Mouse (Mus musculus): Measurements from ENCODE around the gene Slc25a23. TPM values are rescaled to one million over a fixed set of nuclear protein-coding genes. Genes with fewer than 3 reads are reported as not detected.
"Not testable (repeated sequence)": the region's sequence is repeated elsewhere in the genome, so short reads cannot be mapped to it uniquely, and the experiment has no call there.

Gene Slc25a23
- polyA plus RNA-seq, 1 experiment from 2014 or later: 8.6 TPM

DNA sequence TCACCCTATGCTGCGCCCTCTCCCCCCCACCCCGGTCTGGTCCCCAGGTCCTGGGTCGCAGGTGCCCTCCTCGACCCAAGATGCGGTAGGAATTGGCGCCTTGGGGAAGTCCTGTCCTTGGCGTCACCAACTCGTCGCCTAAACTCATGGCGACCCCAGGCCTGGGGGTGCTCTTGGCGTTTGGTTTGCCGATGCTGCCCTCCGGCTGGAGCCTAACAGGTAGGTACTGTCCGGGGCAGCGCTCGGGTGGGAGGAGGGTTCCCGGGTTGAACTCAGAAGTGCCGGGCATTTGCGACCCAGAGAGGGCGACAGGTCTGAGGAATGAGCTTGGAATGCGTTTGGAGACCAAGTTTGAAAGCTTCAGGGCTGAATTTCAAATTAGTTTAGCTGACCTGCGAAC, 2.9 kb upstream of the Slc25a23 start:
- peaks cover 71% of the 10 kb centered on the region for H3K27me3 ChIP-seq (ENCODE audit: insufficient read depth, poor library complexity, severe bottlenecking)
- H3K4me1 ChIP-seq: peaks cover 35% of the 10 kb centered on the region
- H3K4me3 ChIP-seq: peak overlapping the region; percentile 51
- H3K27ac ChIP-seq: no peak overlapping the region
- DNase-seq (ENCODE audit: low spot score): no peak
- WGBS: 1% methylated on average over 22 of the region's 22 CpGs
- no peaks in the 10 kb centered on the region for H3K9me3 ChIP-seq
- H3K36me3 ChIP-seq: no peaks in the 10 kb centered on the region

DNA sequence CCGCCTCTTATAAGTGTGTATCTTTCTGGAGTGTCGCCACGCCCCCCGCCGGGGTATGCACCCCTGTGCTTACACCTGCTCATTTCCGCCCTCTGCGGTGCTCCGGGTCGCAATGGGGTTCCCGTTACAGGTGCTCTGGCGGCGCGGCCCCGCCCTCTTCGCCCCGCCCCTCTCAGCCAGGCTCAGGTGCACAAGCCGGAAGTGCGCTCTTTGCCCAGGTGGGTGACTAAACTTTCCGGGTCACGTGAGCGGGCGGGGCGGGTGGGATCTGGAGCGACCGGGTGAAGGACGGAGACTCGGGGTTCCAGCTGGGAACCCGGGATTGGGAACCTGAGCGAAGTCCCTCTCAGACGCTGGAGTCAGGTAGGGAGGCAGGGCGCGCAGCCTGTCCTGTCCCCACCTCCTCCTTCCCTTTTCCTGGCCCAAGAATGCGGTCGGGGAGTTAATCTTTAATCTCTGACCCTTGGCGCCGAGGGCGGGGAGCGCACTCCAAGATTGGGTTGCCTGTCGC, 2.4 kb upstream of the Slc25a23 start:
- Histone ChIP-seq H3K4me3 (peak overlapping the region; percentile 51), H3K4me1 (peaks cover 35% of the 10 kb centered on the region), H3K36me3 (peaks cover 3% of the 10 kb centered on the region), H3K27ac (no peak overlapping the region), H3K9me3 (no peaks in the 10 kb centered on the region), H3K27me3 (ENCODE audit: insufficient read depth, poor library complexity, severe bottlenecking) (peaks cover 67% of the 10 kb centered on the region)
- WGBS: under 1% methylated on average over 39 of the region's 39 CpGs
- no peak for DNase-seq (ENCODE audit: low spot score)

DNA sequence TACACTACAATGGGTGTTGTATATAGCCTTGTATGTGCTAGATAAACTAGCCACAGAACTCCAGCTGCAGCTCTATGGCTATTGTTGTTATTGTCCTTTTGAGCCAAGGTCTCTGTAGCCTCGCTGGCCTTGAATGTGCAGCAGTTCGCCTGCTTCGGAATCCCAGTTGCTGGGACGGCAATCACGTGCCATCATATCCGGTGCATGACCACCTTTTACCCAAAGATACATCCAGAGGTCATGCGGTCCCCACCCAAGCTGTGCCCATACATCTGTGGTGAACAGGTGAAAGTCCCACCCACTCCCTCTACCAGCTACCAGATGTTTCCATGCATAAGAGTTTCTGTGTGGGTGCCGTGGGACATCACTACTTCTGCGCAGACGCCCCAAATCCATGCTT, 1.4 kb upstream of the Slc25a23 start:
- H3K27me3 ChIP-seq (ENCODE audit: insufficient read depth, poor library complexity, severe bottlenecking): peaks cover 58% of the 10 kb centered on the region
- peaks cover 35% of the 10 kb centered on the region for H3K4me1 ChIP-seq
- DNase-seq (ENCODE audit: low spot score): no peak
- peak overlapping the region; percentile 88; the same call in 1 of the 2 replicates for H3K4me3 ChIP-seq
- no peaks in the 10 kb centered on the region for H3K9me3 ChIP-seq
- H3K27ac ChIP-seq: no peak overlapping the region
- WGBS: 45% methylated on average over 10 of the region's 10 CpGs
- H3K36me3 ChIP-seq: peaks cover 9% of the 10 kb centered on the region

GRCm38 (mm10) chr17:57060231-57060801, 653 bp upstream of the Slc25a23 start:
- Histone ChIP-seq H3K27ac (peak overlapping the region; percentile 88), H3K4me1 (peaks cover 35% of the 10 kb centered on the region), H3K36me3 (peaks cover 11% of the 10 kb centered on the region), H3K4me3 (peak overlapping the region; percentile 88), H3K27me3 (ENCODE audit: insufficient read depth, poor library complexity, severe bottlenecking) (peaks cover 52% of the 10 kb centered on the region), H3K9me3 (no peaks in the 10 kb centered on the region)
- peak; percentile 97 for DNase-seq (ENCODE audit: low spot score)
- under 1% methylated on average over 44 of the region's 44 CpGs for WGBS

DNA sequence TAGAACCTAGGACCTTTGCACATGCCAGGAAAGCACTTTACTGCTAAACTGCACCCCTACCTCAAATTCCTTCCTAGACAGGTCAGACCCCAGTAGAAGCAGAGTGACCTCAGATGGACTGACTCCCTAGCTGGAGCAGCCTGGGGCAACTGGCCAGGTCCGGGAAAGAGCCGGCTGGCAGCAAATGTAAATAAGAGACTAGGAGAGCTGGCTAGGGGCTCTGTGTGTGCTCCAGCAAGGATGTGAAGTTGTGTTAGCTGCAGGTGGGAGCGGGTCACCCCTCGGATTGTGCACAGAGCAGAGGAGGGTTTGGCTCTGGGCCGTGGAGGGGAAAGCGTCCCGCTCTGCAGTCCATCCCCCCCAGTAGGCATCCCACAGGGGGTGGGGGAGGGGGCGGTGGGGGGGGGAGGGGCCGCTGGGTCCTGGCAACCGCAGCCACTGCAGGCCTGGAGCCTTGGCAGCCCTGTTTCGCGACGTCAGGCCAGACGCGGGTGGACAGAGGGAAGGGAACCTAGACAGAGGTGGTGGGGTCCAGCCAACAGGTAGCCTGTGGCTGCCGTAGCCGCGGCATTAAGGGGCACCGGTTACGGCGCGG, 675 bp downstream of the Slc25a23 start, which contains the start of gene Crb3:
Gene Crb3, plus strand, starts transcription at position 215 of the 595 bp plus-strand sequence.
- DNase-seq (ENCODE audit: low spot score): no peak
- H3K4me1 ChIP-seq: peaks cover 35% of the 10 kb centered on the region
- WGBS: 1% methylated on average over 20 of the region's 22 CpGs
- H3K4me3 ChIP-seq: peak within 1 kb of the TSS; percentile 88
- H3K27ac ChIP-seq: peak within 1 kb of the TSS; percentile 88
- H3K36me3 ChIP-seq: peaks cover 21% of the 10 kb centered on the region
- peaks cover 39% of the 10 kb centered on the region for H3K27me3 ChIP-seq (ENCODE audit: insufficient read depth, poor library complexity, severe bottlenecking)
- no peaks in the 10 kb centered on the region for H3K9me3 ChIP-seq

DNA sequence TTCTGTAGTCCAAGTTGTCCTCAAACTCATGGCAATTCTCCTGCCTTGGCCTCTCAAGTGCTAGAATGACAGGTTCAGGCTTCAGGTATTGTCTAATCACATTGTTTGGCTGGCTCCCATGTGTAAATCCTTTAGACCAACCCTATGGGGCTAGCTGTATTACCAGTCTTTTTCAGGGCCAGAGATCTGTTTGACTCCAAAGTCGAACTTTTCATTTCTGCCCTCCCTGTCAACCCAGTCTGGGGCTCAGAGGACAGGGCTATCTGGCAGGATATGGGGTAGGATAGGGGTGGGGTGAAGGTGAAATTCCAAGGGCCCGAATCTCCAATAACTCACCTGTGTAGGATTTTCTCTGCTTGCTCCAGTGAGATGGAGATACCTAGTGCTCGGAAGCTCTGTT, 3.4 kb downstream of the Slc25a23 start:
- peaks cover 44% of the 10 kb centered on the region for H3K36me3 ChIP-seq
- H3K4me3 ChIP-seq: no peak overlapping the region
- 76% methylated on average over 3 of the region's 3 CpGs for WGBS

GRCm38 (mm10) chr17:57051679-57052078, 8.0 kb downstream of the Slc25a23 start:
- peaks cover 47% of the 10 kb centered on the region for H3K36me3 ChIP-seq
- whole genome bisulfite sequencing: 73% methylated on average over 4 of the region's 4 CpGs
- H3K9me3 ChIP-seq; H3K4me1 ChIP-seq; H3K4me3 ChIP-seq; DNase-seq (ENCODE audit: low spot score); H3K27me3 ChIP-seq (ENCODE audit: insufficient read depth, poor library complexity, severe bottlenecking); H3K27ac ChIP-seq: not testable (repeated sequence)

More for the DNA sequence above, 3.4 kb downstream of the Slc25a23 start:
- Histone ChIP-seq H3K4me1 (peaks cover 25% of the 10 kb centered on the region), H3K27me3 (ENCODE audit: insufficient read depth, poor library complexity, severe bottlenecking) (peaks cover 13% of the 10 kb centered on the region), H3K27ac (no peak overlapping the region), H3K9me3 (no peaks in the 10 kb centered on the region)
- DNase-seq (ENCODE audit: low spot score): no peak

- Histone ChIP-seq H3K9me3 (no peaks in the 10 kb centered on the region), H3K4me1 (peaks cover 3% of the 10 kb centered on the region; the same call in 1 of the 2 replicates), H3K27ac (no peak overlapping the region), H3K4me3 (no peak overlapping the region), H3K36me3 (peaks cover 35% of the 10 kb centered on the region), H3K27me3 (ENCODE audit: insufficient read depth, poor library complexity, severe bottlenecking) (no peaks in the 10 kb centered on the region)
- DNase-seq (ENCODE audit: low spot score): no peak
- 88% methylated on average over 3 of the region's 3 CpGs for WGBS
Measured at GRCm38 (mm10) chr17:57048816-57049215, 10.8 kb downstream of the Slc25a23 start.

DNA sequence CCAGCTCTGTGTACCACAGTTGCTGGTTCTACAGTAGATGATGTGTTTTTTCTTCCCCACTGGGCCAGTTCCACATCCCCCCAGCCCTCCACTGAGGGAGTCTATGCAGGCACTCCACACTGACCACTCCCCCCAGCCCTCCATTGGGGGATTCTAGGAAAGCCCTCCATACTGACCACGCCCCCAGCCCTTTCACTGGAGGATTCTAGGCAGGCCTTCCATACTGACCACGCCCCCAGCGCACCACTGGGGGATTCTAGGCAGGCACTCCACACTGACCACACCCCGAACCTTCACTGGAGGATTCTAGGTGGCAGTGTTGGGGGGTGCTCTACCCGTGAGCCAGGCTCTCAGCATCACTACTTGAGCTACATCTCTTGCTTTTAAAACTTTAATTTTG, 12.3 kb downstream of the Slc25a23 start:
- Histone ChIP-seq H3K27me3 (ENCODE audit: insufficient read depth, poor library complexity, severe bottlenecking) (no peaks in the 10 kb centered on the region), H3K4me1 (peaks cover 8% of the 10 kb centered on the region), H3K9me3 (no peaks in the 10 kb centered on the region), H3K27ac (no peak overlapping the region), H3K36me3 (peaks cover 21% of the 10 kb centered on the region), H3K4me3 (no peak overlapping the region)
- no peak for DNase-seq (ENCODE audit: low spot score)
- 24% methylated on average over 5 of the region's 5 CpGs for WGBS

- Histone ChIP-seq H3K9me3 (no peaks in the 10 kb centered on the region), H3K4me3 (no peak within 1 kb of the TSS), H3K27me3 (ENCODE audit: insufficient read depth, poor library complexity, severe bottlenecking) (peaks cover 29% of the 10 kb centered on the region), H3K27ac (no peak within 1 kb of the TSS), H3K36me3 (0 out of 2 replicates have a peak, but pooled peaks cover 6% of the 10 kb centered on the region), H3K4me1 (peaks cover 11% of the 10 kb centered on the region)
- DNase-seq (ENCODE audit: low spot score): no peak
- WGBS: 62% methylated on average over 8 of the region's 8 CpGs
Measured at GRCm38 (mm10) chr17:57041554-57041953, 18.1 kb downstream of the Slc25a23 start, which contains the start of gene Slc25a41. TSS of gene Slc25a41 (minus strand) at chr17:57041654.

DNA sequence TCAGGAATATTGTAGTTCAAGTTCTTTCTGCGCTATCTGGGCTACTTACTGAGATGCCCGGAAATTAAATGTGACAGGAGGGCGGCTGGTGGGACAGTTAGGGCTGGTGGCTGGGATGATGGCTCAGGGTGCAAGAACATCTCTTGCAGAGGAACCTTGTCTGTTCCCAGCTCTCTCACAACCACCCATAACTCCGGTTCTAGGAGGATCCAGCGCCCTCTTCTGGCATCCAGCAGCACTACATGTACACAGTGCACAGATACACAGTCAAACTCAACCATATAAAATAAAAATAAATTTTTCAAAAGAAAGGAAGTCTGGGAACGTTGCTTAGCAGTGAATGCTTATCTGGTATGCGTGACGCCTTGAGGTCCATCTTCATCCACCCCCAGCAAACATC, 20.7 kb downstream of the Slc25a23 start:
- Histone ChIP-seq H3K27ac (no peak overlapping the region), H3K4me3 (no peak overlapping the region), H3K27me3 (ENCODE audit: insufficient read depth, poor library complexity, severe bottlenecking) (peaks cover 29% of the 10 kb centered on the region), H3K4me1 (peaks cover 11% of the 10 kb centered on the region), H3K9me3 (no peaks in the 10 kb centered on the region), H3K36me3 (no peaks in the 10 kb centered on the region)
- DNase-seq (ENCODE audit: low spot score): no peak
- 31% methylated on average over 8 of the region's 8 CpGs for WGBS

DNA sequence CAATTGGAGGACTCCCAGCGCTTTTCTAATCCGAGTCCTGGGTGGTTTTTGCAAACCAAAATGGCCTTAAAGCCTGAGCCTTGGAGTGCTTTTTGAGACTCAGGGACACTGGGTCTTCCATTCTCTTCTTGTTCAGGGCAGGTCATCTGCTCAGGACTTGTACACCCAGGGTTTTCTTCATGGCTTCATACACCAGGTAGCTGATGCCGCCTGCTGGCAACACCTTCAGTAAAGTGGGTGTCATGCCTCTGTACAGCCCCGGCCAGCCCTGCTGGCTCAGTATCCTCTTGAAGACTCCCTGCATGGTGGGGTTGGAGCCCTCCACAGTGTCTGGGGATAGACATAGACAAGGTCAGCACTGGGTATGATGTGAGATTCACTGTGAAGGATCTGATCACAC, 26.8 kb downstream of the Slc25a23 start:
- Histone ChIP-seq H3K27ac (0 out of 2 replicates have a peak overlapping the region, but pooled peaks have one; percentile 91), H3K36me3 (peaks cover 15% of the 10 kb centered on the region), H3K27me3 (ENCODE audit: insufficient read depth, poor library complexity, severe bottlenecking) (peaks cover 13% of the 10 kb centered on the region), H3K9me3 (no peaks in the 10 kb centered on the region), H3K4me3 (peak overlapping the region; percentile 92; the same call in 1 of the 2 replicates), H3K4me1 (peaks cover 18% of the 10 kb centered on the region)
- 88% methylated on average over 4 of the region's 4 CpGs for WGBS
- no peak for DNase-seq (ENCODE audit: low spot score)

DNA sequence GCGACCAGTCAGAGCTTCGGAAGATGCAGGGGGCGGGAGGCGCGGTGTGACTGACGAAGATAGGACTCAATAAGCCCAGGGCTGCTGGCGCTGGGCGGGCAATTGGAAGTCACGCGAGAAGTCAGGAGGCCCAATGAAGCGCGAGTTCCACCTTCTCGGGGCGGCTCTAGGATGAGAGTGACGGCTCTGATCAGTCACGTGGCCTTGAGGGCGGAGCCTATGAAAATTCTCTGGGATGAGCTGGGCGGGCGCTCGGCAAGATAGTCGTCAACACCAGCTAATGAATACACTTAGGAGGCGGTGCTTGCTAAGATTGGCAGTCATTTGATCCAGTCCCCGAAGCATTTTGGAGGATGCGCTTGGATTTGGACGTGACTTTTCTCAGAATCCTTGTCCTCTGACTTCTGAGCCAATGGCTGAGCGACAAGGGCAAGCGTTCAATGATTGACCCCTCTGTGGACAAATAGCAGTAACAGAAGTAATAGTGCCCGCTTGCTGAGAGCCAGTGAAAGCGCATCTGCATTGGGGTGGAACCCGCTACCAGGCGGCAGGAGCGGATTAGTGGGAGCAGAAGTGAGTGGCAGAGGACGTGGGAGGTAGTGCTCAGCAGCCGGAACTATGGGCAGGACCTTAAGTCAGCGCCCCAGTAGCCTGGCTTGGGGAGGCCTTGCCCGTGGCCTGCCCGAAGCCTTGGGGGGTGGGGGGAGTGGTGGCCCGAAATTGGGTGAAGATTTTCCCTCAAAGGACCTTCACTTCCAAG, 27.8 kb downstream of the Slc25a23 start:
- Histone ChIP-seq H3K27ac (peak overlapping the region; percentile 98), H3K4me1 (peaks cover 18% of the 10 kb centered on the region), H3K4me3 (peak overlapping the region; percentile 92), H3K36me3 (peaks cover 25% of the 10 kb centered on the region), H3K9me3 (no peaks in the 10 kb centered on the region), H3K27me3 (ENCODE audit: insufficient read depth, poor library complexity, severe bottlenecking) (peaks cover 3% of the 10 kb centered on the region; the same call in 1 of the 2 replicates)
- under 1% methylated on average over 38 of the region's 38 CpGs for WGBS
- DNase-seq (ENCODE audit: low spot score): peak; percentile 100
